Mouse (Mus musculus): ENCODE data around the gene Snx29.

GRCm38 (mm10) chr16:11282655-11283232 is 40.0 kb upstream of the Snx29 start:
- TF ChIP-seq EP300 (IDR thresholded peaks at IDR 0.05; ENCODE audit: low read depth) (no peak), CTCF (IDR thresholded peaks at IDR 0.05; ENCODE audit: low read depth) (no peak)

Measured in liver, embryonic 14.5 days (tissue).